Mouse (Mus musculus): ENCODE data around the gene Chrm4. TPM values are rescaled to one million over a fixed set of nuclear protein-coding genes. Genes with fewer than 3 reads are reported as not detected.

Chrm4 gene
- polyA plus RNA-seq, 1 experiment from 2014 or later, result 0.17 TPM

GRCm38 (mm10) chr2:91934016-91934415 is 7.0 kb downstream of the Chrm4 start:
- no peak overlapping the region for H3K27ac ChIP-seq
- peaks cover 26% of the 10 kb centered on the region for H3K27me3 ChIP-seq (replicated peaks)
- H3K36me3 ChIP-seq, result peaks cover 64% of the 10 kb centered on the region
- H3K4me3 ChIP-seq, result no peak overlapping the region
- H3K9ac ChIP-seq, result no peak overlapping the region
- H3K4me1 ChIP-seq, result peaks cover 54% of the 10 kb centered on the region
- WGBS (ENCODE audit: insufficient replicate concordance), result 35% methylated on average over 8 of the region's 8 CpGs
- H3K9me3 ChIP-seq (replicated peaks), result no peaks in the 10 kb centered on the region
- ATAC-seq, result peak; percentile 11; the same call in 1 of the 2 replicates
- H3K4me2 ChIP-seq, result no peak overlapping the region

DNA sequence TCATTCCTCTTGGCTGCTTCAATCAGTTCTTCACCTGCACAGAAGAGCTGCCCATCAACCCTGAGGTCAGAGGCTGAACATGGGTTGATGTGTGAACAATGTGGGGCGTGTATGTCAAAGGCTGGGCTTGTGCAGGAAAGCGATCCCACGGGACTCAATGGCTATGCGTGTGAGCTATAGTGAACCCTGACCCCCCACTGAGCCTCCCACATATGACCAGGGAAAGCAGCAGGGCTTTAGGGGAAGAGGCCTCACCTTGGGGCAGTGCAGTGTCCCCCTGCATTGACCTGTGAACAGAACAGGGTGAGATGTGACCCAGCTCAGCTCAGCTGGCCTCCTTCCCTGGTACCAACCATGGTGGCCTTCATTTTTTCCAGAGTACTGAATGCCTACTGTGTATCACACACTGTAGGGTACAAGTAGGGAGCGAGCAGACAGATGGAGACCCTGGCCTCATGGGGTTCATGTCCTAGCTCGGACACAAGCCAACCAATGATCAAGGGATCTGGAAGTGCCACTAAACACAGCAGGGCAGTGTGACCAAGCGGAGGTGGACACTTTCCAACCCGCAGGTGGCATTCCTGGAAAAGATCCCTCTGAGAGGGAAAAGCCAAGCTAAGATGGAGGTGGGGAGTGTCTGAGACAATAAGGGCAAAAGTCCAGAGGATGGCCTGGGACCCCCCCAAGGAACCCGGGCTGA is 7.9 kb downstream of the Chrm4 start:
- Histone ChIP-seq H3K27ac (no peak overlapping the region), H3K36me3 (peaks cover 74% of the 10 kb centered on the region)

GRCm38 (mm10) chr2:91936154-91936553 is 9.1 kb downstream of the Chrm4 start:
- H3K27me3 ChIP-seq (replicated peaks), result peaks cover 8% of the 10 kb centered on the region
- H3K27ac ChIP-seq, result no peak overlapping the region
- H3K9ac ChIP-seq, result no peak overlapping the region
- H3K4me2 ChIP-seq, result no peak overlapping the region
- H3K36me3 ChIP-seq, result peaks cover 86% of the 10 kb centered on the region
- H3K4me1 ChIP-seq, result peaks cover 38% of the 10 kb centered on the region
- no peak overlapping the region for H3K4me3 ChIP-seq
- no peak for ATAC-seq
- 88% methylated on average over 7 of the region's 7 CpGs for WGBS (ENCODE audit: insufficient replicate concordance)
- H3K9me3 ChIP-seq (replicated peaks), result no peaks in the 10 kb centered on the region

More for the DNA sequence above, 7.9 kb downstream of the Chrm4 start:
- Histone ChIP-seq H3K4me3 (no peak overlapping the region), H3K9me3 (replicated peaks) (no peaks in the 10 kb centered on the region), H3K4me1 (peaks cover 50% of the 10 kb centered on the region), H3K9ac (no peak overlapping the region), H3K4me2 (no peak overlapping the region), H3K27me3 (replicated peaks) (peaks cover 20% of the 10 kb centered on the region)
- no peak for ATAC-seq
- WGBS (ENCODE audit: insufficient replicate concordance), result 83% methylated on average over 9 of the region's 9 CpGs

GRCm38 (mm10) chr2:91939303-91939935 is 12.4 kb downstream of the Chrm4 start:
- Histone ChIP-seq H3K27ac (no peak overlapping the region), H3K36me3 (peaks cover 96% of the 10 kb centered on the region), H3K9me3 (replicated peaks) (no peaks in the 10 kb centered on the region), H3K9ac (no peak overlapping the region), H3K4me1 (peaks cover 15% of the 10 kb centered on the region), H3K27me3 (replicated peaks) (no peaks in the 10 kb centered on the region), H3K4me3 (no peak overlapping the region), H3K4me2 (no peak overlapping the region)
- no peak for ATAC-seq
- 89% methylated on average over 15 of the region's 15 CpGs for WGBS (ENCODE audit: insufficient replicate concordance)

- WGBS (ENCODE audit: insufficient replicate concordance), result 82% methylated on average over 6 of the region's 6 CpGs
- H3K9me3 ChIP-seq (replicated peaks), result no peaks in the 10 kb centered on the region
- no peak overlapping the region for H3K4me3 ChIP-seq
- peaks cover 39% of the 10 kb centered on the region for H3K4me1 ChIP-seq
- H3K9ac ChIP-seq, result no peak overlapping the region
- H3K27ac ChIP-seq, result no peak overlapping the region
- no peaks in the 10 kb centered on the region for H3K27me3 ChIP-seq (replicated peaks)
- H3K36me3 ChIP-seq, result peaks cover 88% of the 10 kb centered on the region
- ATAC-seq, result no peak
- no peak overlapping the region for H3K4me2 ChIP-seq
Observed at GRCm38 (mm10) chr2:91942356-91942755, 15.3 kb downstream of the Chrm4 start.

- H3K4me3 ChIP-seq, result 0 out of 2 replicates have a peak overlapping the region, but pooled peaks have one; percentile 1
- no peaks in the 10 kb centered on the region for H3K27me3 ChIP-seq (replicated peaks)
- peak overlapping the region; percentile 39 for H3K9ac ChIP-seq
- peaks cover 59% of the 10 kb centered on the region for H3K4me1 ChIP-seq
- WGBS (ENCODE audit: insufficient replicate concordance), result 36% methylated on average over 13 of the region's 13 CpGs
- peak overlapping the region; percentile 67 for H3K27ac ChIP-seq
- ATAC-seq, result peak; percentile 40
- H3K9me3 ChIP-seq (replicated peaks), result no peaks in the 10 kb centered on the region
- peak overlapping the region; percentile 44 for H3K4me2 ChIP-seq
- H3K36me3 ChIP-seq, result peaks cover 68% of the 10 kb centered on the region
Observed at GRCm38 (mm10) chr2:91944170-91944950, 17.3 kb downstream of the Chrm4 start.

DNA sequence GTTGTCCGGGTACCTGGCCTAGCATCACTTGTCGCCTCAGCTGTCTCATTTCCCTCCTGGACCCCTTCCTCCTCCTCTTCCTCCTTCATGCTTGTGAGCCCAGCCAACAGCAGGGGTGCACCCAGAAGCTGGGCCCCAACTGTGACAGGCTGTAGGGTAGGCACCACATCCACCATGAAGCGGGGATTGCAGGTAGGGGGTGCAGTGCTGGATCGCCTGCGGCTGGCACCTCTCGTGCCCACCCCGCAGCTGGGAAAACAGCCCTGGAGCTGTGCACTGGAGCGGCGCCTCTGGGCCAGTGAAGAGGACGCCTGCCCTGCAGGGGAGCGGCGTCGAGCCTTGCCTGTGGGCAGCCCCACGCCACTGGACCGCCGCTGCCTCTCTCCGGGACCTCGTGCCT is 18.4 kb downstream of the Chrm4 start, which contains the start of gene Gm9821:
TSS of gene Gm9821 (plus strand) at position 221 of the 400 bp plus-strand sequence.
- Histone ChIP-seq H3K4me3 (peak within 1 kb of the TSS; percentile 63; the same call in 1 of the 2 replicates), H3K9ac (peak within 1 kb of the TSS; percentile 88), H3K9me3 (replicated peaks) (no peaks in the 10 kb centered on the region), H3K36me3 (peaks cover 56% of the 10 kb centered on the region), H3K27ac (peak within 1 kb of the TSS; percentile 94), H3K4me2 (peak within 1 kb of the TSS; percentile 85), H3K27me3 (replicated peaks) (no peaks in the 10 kb centered on the region), H3K4me1 (peaks cover 70% of the 10 kb centered on the region)
- ATAC-seq, result no peak
- 89% methylated on average over 18 of the region's 18 CpGs for WGBS (ENCODE audit: insufficient replicate concordance)

GRCm38 (mm10) chr2:91946836-91947235 is 19.8 kb downstream of the Chrm4 start:
- Histone ChIP-seq H3K9ac (peak overlapping the region; percentile 88), H3K27ac (peak overlapping the region; percentile 94), H3K9me3 (replicated peaks) (no peaks in the 10 kb centered on the region), H3K27me3 (replicated peaks) (no peaks in the 10 kb centered on the region), H3K36me3 (peaks cover 44% of the 10 kb centered on the region), H3K4me3 (peak overlapping the region; percentile 63), H3K4me2 (peak overlapping the region; percentile 85), H3K4me1 (peaks cover 83% of the 10 kb centered on the region)
- 26% methylated on average over 6 of the region's 6 CpGs for WGBS (ENCODE audit: insufficient replicate concordance)
- ATAC-seq, result peak; percentile 17; the same call in 1 of the 2 replicates

DNA sequence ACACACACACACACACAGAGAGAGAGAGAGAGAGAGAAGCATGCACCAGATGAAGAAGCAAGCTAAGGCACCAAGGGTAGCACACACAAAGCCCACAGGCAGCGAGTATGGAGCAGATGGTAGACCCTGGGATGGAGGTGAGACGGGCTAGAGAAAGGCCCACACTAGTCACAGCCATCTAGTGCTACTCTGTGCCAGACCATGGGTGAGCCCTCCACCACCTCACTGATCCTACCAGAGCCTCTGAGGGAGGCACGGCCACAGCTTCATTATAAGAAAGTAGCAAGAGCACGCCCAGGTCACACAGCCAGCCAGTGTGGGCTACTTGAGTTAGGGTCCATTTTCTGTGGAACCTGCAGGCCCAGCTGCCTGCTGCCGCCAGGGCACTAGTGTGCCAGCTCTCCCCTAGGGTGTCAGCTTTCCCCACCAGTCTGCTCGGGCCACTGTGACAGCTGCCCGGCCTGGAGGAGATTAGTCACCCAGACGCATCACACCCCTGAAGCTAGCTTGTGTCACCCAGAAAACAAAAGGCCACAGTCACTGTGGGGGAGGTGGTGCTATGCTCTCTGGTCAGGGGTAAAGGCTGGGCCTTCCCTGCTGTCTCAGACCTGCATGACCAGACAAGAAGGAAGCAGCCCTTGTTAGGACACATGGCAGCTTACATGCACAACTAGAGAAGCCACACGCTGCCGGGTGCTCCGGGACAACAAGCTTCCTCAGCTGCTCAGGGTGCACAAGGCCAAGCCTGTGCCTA is 20.5 kb downstream of the Chrm4 start:
- Histone ChIP-seq H3K27ac (peak overlapping the region; percentile 94), H3K9ac (peak overlapping the region; percentile 88), H3K36me3 (peaks cover 36% of the 10 kb centered on the region), H3K27me3 (replicated peaks) (no peaks in the 10 kb centered on the region), H3K4me2 (peak overlapping the region; percentile 85), H3K9me3 (replicated peaks) (no peaks in the 10 kb centered on the region), H3K4me3 (peak overlapping the region; percentile 63), H3K4me1 (peaks cover 91% of the 10 kb centered on the region)
- 20% methylated on average over 11 of the region's 11 CpGs for WGBS (ENCODE audit: insufficient replicate concordance)
- ATAC-seq, result peak; percentile 60

- 2% methylated on average over 6 of the region's 6 CpGs for WGBS (ENCODE audit: insufficient replicate concordance)
- peak; percentile 55 for ATAC-seq
- H3K4me3 ChIP-seq, result peak overlapping the region; percentile 63
- peaks cover 31% of the 10 kb centered on the region for H3K36me3 ChIP-seq
- H3K27me3 ChIP-seq (replicated peaks), result no peaks in the 10 kb centered on the region
- H3K4me2 ChIP-seq, result peak overlapping the region; percentile 85
- peak overlapping the region; percentile 88 for H3K9ac ChIP-seq
- H3K9me3 ChIP-seq (replicated peaks), result no peaks in the 10 kb centered on the region
- peak overlapping the region; percentile 94 for H3K27ac ChIP-seq
- peaks cover 95% of the 10 kb centered on the region for H3K4me1 ChIP-seq
Observed at GRCm38 (mm10) chr2:91948151-91948509, 21.1 kb downstream of the Chrm4 start.

DNA sequence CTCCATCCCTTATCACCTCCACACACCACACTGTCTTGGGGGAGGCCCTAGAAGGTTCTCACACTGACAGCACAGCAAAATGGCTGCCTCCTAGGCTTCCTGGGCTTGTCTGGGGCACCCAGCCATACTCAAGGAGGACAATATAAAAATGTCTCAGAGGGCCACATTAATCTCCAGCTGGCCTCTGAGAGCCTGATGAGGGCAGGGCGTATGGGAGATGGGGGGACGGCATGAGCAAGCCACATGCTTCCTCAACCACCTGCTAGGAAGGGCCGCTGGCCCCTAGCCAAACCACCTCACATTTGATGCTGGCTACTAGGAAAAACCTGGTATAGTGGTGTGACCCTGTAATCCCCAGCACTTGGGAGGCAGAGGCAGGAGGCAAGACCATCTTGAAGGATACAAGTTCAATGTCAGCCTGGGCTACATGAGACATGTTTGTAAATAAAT is 21.8 kb downstream of the Chrm4 start:
- WGBS (ENCODE audit: insufficient replicate concordance), result 22% methylated on average over 3 of the region's 3 CpGs
- Histone ChIP-seq H3K4me1 (peaks cover 98% of the 10 kb centered on the region), H3K9me3 (replicated peaks) (no peaks in the 10 kb centered on the region), H3K27ac (peak overlapping the region; percentile 94), H3K9ac (peak overlapping the region; percentile 88), H3K4me2 (peak overlapping the region; percentile 85), H3K36me3 (peaks cover 24% of the 10 kb centered on the region), H3K27me3 (replicated peaks) (no peaks in the 10 kb centered on the region), H3K4me3 (peak overlapping the region; percentile 63)
- ATAC-seq, result peak; percentile 42; the same call in 1 of the 2 replicates

Data from liver, embryonic 12.5 days (tissue).